Mouse (Mus musculus): Measurements from ENCODE around the gene Adamts7.

The Adamts7 gene

DNA sequence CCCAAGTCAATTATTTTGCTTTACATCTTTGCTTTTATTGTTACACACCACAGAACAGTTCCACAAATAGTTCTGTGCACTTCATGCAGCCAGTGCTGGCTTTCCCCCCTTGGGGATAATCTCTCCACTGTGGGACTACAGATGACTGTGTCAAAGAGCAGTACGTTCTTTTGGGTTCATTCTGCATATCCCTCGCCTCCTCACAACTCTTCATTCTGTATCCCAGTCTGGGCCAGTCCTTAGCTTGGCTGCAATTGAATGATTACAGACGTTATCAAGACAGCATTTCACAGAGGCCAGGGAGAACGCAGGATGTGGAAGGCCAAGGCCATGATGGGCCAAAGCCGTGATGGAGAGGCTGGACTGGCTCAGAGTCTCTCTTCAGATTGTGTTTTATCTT is 16.0 kb upstream of the Adamts7 start:
- no peak for DNase-seq (ENCODE audit: low read depth, low spot score)

DNA sequence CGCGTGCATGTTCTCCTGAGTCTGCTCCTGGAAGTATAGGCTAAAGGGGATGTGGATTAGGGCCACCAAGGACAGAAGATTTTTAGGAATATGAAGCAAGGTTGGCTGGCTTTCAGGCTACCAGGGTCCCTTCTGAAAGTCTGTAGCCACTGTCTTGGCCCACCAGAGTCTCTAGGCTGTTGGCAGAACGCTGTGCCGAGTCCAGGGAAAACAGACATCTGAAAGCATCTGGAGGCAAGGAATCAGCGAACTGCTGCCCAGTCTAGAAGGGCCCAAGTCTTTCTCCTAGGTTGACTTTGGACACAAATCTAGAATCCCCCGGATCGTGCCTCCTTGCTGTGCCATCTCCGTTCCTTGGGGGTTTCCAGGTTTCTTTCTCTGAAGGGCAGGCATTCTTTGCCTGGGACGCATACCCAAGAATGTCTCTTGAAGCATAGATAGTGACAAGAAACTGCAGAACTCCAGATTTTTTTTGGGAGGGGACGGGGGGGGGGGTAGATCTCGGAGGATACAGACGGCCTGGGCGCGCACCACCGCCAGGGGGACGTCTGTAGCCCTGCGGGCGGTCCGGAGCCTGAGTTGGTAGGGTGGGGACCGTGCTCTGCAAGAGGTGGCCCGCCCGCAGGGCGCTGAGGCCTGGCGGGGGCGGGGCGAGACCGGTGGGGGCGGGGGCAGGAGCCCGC is 485 bp upstream of the Adamts7 start:
- DNase-seq (ENCODE audit: low read depth, low spot score) = peak; percentile 60

DNA sequence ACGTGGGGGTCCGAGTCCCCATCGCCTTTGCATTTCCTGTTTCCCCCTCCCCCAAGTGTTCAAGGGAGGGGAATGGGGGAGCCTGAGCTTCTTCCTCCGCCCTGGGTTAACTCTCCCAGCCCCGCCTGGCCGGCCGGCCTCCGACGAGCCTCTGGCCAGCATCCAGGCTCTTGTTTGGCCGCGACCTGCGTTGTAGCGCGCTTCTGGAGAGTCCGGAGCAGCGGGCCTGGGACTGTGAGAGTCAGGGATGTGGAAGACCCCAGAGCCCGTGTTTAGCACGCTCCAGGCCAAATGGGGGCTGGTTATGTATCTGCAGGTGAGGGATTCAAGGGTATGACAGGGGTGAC is 853 bp downstream of the Adamts7 start:
- DNase-seq (ENCODE audit: low read depth, low spot score) = no peak

DNA sequence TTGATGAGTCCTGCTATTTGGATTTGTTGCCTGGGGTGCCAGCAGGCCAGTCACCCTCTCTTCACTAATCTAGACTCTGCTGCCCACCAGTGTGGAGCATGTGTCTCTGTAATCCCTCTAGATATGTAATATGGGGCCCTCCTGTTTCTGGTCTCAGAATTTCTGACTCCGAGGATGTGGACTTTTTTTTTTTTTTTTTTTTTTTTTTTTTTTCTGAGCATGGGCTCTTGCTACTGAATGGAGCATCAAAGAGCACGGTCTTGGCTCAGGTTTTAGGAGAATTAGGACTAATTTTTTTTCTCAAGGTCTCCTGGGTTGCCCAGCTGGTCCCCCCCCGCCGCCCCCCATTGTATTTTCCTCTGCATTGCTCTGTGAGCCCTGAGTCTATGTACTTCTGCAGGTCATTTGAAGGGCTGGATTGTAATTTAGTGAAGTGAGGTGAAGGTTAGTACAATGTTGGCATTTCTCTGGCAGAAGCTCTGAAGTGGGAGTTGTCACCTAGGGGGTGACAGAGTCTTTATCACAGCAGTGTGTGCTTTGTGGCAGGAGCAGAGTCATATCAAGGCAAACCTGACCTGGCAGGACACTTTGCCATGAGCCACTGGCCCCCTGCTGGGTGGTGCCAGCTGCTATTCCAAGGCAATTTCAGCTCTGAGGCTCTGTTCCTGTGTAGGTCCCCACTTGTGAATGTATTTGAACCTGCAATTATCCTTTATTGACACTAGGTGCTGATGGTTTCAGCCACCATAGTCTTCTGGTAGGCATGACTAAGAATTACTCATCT is 2.0 kb downstream of the Adamts7 start:
- peak; percentile 13 for DNase-seq (ENCODE audit: low read depth, low spot score)

DNA sequence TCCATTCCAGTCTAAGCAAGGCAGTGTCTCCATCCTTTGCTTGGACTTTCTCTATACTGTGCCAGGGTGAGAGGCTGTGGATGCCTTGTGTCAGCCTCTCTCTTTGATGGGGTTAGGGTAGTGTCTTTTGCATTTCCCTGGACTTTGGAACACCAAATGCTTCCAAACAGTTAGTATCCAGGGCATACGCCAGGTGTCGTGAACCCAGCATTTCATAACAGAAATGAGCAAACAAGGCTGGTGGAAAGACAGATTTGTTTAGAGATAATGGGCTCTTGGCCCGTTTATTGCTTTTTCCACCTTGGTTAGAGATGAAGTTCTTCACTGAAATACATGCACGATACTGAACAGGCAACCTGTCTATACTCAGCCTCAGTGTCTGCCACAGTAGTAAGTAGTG is 2.7 kb downstream of the Adamts7 start:
- DNase-seq (ENCODE audit: low read depth, low spot score) = no peak

DNA sequence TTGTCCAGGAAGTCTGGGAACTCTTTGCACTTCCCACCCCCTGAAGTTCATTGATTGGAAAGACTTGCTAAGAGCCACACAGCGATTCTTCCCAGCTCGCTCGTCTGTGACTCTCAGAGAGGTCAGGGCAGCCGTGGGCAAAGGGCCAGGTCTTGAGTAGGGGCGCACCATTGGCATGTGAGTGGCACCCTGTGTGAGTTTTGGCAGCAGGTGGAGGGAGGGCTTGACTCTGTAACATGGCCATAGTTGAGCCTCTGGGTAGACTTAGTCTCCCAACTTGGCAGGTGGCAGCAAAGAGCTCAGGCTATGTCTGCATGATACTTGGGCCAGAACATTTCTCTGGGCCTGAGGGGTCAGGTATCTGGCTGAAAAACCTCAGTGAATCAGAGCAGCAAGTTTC is 3.7 kb downstream of the Adamts7 start:
- DNase-seq (ENCODE audit: low read depth, low spot score) = no peak

DNA sequence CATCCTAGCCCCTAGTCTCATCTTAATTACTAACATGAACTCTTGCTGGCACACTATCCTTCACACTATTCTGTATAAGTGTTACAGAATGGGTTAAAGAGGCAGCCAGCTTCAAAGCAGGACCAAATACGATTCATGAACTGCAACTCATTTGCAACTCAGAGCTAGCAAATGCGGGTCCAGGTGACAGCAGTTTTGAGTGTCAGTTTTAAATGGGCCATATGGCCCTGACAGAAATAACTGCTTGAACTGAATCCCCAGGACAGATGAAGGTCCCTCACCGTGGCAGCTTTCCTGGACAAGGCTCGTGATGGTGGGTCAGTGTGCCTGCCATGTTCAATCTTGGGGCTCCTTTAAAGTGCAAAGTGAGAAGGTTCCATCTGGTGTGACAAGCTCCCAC is 7.1 kb downstream of the Adamts7 start:
- no peak for DNase-seq (ENCODE audit: low read depth, low spot score)

DNA sequence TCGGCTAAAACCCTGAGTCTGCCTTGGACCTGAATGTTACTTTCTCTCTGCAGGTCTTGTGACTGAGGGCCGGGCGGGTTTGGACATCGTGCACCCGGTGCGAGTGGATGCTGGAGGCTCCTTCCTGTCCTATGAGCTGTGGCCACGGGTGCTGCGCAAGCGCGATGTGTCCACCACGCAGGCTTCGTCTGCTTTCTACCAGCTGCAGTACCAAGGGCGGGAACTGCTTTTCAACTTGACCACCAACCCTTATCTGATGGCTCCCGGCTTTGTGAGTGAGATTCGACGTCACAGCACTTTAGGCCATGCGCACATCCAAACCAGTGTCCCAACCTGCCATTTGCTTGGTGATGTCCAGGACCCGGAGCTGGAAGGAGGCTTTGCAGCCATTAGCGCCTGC is 8.6 kb downstream of the Adamts7 start:
- DNase-seq (ENCODE audit: low read depth, low spot score) = peak; percentile 11

DNA sequence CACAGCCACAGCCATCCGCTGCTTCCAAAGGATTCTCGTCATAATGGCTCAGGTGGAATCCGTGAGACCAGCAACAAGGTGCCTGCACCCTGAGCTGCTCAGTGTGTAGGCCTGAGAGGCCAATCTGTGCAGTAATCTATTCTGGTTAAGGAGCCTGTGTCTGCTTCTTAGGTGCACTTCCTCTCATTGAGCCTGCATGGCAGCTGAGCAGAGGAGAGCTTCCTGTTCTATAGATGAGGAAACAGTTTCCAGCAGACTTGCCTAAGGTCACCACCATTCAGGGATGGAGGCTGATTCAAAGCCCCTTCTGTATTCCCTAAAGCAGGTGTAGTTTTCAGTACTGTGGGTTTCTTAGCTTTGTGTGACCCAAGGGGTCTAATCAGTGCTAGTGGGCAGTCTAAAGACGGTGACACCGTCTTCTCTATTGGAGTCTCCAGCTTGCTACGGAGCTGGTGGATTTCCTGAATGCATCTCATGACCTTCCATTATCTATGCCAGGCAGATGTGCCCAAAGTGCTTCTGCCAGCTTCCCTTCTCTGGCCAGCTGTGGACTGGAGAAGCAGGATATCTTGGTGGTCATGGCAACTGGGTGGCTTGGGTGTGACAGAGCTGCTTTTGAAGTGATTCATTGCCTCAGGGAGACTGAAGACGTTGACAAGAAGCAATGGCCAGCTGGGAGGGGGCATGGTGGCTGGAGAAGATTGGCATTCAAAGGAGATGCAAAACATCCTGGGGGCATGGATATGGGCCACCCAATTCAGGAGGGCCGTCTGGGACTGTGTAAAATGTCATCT is 9.9 kb downstream of the Adamts7 start:
- no peak for DNase-seq (ENCODE audit: low read depth, low spot score)

DNA sequence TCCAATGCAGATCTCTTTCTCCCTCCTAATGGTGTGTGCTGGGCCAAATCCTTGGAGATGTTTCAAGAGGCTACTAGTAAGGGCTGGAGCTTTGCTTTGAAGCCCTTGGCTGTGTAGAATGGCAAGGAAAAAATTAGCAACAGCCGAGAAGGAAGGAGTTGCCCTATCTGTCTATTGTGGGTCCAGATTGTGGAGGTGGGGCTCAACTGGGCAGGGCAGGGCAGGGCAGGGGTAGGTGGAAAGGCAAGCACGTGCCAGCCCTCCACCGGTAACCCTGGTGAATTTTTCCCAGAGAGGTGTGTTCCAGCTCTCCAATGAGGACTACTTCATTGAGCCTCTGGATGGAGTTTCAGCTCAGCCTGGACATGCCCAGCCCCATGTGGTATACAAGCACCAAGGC is 10.5 kb downstream of the Adamts7 start:
- no peak for DNase-seq (ENCODE audit: low read depth, low spot score)

DNA sequence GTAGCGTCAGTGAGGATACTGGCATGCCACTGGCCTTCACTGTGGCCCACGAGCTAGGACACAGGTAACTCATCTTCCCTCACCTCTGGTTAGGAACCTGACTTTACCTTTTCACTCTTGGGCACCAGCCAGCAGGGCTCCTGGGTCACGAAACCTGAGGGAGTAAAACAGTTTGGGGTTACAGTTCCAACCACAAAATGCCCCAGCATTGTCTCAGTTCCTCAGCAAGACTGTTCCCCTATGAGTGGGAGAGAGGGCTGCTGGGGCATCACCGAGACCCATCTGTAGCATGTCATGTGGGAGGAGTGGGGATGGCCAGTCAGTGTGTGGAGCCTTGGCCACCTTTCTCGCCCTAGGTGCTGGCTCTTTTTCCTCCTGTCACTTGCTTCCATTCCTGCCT is 16.5 kb downstream of the Adamts7 start:
- no peak for DNase-seq (ENCODE audit: low read depth, low spot score)

DNA sequence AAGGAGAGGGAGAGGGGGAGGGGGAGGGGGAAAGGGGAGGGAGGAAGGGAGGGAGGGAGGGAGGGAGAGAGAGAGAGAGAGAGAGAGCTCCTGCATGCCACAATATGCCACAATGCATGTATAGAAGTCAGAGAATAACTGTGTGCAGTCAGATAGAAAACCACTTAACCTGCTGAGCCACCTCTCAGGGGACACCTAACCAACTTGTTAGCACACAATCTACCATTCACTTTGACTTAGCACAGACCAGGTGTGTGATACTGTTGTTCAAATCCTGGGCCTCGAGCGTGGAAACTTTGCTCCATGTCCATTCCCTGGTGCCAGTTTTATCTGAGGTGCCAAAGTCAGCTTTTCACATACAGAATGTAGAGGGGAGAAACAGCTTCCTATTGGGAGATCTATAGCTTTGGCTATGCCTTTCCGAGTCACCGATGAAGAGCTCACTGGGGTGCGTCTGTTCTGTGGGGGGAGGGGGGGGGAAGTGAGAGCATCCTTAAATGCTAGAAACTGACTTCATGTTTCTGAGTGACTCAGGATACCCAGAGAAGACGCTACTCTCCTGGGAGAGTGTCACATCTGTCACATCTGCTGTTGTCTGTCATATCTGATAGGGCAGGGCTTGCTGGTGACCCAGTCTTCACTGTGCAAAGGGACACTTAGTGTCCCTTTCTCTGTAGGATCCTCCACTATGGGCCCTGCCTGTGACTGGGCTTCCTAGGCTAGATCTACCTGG is 19.0 kb downstream of the Adamts7 start:
- DNase-seq (ENCODE audit: low read depth, low spot score) = no peak

DNA sequence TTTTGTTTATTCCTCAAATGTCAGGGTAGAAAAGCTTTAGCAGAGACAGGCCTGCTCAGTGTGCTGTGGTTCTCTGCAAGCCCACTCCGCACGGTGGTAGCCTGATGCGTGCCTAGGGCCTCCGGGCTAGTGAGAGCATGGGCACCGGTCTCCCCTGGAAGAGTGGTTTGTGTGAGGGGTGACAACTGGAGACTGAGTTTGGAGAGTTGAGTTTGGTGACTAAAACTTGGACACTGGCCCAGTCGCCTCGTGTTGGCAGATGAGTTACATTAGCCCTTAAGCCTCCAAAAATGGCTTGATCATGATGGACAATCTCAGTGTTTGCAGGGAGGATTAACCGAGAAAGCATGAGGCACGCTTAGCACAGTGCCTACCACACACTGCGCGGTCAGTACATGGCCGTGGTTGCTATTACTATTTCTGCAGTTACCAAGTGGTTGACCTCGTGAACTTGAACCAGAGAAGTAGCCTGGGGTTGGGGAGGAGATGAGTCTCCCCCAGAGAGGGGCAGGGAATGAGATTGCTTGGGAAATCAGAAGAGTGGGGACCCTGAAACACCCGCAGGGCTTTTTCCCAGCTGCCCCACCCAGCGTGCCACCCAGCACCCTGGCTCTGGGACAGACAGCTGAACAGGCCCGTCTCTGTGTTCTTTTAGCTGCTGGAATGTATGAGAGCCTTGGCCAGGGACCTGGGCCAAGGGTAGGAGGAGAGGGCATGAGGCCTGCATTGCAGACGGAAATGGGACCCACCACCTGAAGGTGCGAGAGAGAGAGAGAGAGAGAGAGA is 20.0 kb downstream of the Adamts7 start:
- DNase-seq (ENCODE audit: low read depth, low spot score) = no peak

DNA sequence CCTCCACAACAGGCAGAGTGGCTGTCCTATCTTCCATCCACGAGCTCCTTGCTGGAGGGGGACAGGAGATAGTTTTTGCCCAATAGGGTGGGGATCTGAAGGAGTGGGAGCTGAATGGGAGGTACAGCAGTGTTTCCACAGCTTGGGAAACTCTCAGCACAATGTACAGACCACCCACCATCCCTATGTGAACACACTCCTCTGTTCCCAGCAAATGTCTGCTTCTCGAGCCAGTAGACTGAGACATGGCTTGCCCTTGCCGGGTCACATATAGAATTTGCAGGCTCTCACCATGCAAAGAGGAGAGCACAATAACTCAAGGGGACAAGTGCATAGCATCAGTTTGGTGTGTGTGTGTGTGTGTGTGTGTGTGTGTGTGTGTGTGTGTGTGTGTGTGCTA is 20.7 kb downstream of the Adamts7 start:
- DNase-seq (ENCODE audit: low read depth, low spot score) = no peak

DNA sequence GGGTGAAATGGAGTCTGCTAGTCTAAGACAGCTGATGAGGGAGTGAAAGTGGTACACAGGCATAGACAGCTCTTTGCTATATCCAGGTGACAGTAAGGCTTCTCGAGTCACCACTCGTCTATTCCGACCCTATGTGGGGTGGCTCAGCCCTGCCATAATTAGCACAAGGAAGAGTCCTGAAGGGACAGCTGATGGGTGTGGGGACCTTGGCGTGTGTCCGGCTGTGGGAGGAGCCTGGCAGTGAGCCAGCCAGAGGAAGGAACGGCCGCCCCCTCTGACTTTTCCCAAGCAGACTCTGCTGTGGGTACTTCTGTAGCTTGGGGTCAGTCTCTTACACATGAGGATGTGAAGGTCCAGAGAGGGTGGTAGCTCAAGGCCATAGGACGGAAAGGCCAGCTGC is 21.2 kb downstream of the Adamts7 start:
- DNase-seq (ENCODE audit: low read depth, low spot score) = no peak

DNA sequence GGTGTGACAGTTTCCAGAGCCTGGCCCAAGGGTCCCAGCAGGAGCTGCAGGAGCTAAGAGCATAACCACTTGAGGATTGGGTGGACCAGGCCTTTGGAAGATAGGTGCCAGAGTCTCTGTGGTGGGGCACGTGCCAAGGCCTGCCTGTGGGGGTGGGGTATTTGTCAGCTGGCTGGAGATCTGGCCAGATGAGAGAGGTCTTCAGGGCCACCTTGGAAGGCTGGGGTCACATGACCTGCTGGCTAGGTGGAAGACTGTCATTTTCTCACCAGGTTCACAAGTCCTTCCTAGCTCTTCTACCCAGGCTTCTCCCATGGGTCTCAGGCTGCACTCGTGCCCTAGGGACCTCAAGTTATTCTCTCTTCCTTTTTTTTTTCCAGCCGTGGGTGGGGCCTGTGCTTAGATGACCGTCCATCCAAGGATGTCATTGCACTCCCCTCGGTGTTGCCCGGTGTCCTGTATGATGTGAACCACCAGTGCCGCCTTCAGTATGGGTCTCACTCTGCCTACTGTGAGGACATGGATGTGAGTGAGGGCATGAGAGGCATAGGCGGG is 22.6 kb downstream of the Adamts7 start:
- no peak for DNase-seq (ENCODE audit: low read depth, low spot score)

DNA sequence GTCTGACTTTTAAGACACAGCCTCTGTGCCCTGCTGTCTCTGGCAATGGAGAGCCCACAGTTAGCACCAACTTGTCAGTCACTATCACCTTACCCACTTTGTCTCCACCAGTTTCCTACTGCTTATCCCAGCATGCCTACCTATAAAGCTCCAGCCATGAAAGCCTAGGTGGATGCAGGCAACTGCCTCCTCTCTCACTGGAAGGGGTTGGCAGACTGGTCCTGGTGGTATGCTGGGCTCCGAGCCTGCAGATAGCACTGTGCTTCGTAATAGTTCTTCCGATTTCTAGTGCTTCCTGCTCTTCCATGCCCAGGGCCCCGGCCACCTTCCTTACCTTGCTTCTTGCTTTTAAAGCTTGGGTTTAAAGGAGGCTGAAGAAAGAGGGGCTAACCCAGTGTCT is 26.0 kb downstream of the Adamts7 start:
- DNase-seq (ENCODE audit: low read depth, low spot score) = no peak

DNA sequence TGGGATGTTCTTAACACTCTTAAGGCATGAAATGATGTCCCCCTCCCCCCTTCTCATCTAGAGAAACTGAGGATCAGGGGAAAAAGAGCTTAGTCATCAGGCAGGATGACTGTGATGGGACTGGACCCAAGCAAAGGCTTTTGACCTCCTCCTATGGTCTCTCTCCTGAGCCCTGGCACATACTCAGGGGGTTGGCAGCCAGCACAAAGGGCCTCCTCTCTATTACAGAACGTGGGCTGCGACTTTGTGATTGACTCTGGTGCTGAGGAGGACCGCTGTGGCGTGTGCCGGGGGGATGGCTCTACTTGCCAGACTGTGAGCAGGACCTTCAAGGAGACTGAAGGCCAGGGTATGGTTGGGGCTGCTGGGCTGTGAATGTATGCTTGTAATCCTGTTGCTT is 26.5 kb downstream of the Adamts7 start:
- DNase-seq (ENCODE audit: low read depth, low spot score) = no peak

DNA sequence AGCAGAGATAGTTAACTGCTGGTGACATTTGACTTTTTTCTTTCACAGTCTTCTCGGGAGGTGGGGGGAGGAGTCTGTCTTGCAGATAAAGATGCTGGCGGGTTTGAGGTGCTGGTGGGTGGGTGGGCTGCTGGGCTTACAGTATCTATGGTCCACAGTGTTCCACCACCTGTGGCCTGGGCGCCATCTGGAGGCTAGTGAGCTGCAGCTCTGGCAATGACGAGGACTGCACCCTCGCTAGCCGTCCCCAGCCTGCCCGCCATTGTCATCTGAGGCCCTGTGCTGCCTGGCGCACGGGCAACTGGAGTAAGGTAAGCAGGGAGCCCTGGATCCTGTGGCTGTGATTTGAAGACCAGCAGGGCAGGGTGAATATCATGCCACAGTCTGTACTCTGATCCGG is 32.1 kb downstream of the Adamts7 start:
- DNase-seq (ENCODE audit: low read depth, low spot score) = no peak

DNA sequence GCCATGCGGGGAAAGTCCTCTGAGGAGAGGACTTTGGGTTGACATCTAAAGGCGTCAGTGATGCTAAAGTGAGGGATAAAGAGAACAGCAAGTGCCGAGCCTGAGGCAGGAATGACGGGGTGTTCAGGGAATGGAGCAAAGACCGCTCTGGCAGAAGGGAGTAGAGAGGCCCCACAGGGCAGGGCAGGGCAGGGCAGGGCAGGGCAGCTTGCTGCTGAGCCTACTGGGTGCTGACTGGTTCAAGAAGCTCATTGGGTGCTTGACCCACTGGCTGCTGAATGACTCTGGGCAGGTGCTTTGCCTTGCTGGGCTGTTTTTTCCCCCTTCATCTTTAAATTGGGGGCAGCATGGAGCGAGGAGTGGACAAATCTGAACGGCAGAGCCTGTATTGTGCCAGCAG is 33.4 kb downstream of the Adamts7 start:
- DNase-seq (ENCODE audit: low read depth, low spot score) = no peak

DNA sequence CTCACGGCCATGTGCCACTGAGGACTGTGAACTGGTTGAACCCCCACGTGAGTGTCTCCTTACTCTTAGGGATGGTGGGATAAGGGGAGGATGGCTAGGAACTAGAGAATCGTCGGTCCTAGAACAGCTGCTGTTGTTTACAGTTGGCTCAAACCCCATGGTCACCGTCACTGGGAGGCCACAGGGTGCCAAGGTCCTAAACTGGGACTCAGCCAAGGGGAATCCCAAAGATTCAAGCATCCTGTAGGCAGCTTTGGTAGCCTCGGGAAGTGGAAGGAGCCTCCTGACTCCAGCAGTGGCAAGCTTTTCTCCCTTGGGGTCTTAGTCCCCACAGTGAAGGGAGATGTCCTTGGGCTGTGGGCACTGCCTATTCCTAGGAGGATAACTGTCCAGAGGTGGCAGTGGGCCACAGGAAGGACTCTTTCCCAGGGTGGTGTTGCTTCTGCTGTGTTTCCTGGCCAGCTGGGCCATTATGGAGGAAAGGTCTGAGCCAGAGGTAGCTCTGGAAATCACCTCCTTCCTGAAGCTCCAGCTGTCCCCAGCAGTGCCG is 34.3 kb downstream of the Adamts7 start:
- no peak for DNase-seq (ENCODE audit: low read depth, low spot score)

Measured in R1 (cell line).